8 mouse cellular contexts compared by ENCODE assay signal in the genomic region with DNA sequence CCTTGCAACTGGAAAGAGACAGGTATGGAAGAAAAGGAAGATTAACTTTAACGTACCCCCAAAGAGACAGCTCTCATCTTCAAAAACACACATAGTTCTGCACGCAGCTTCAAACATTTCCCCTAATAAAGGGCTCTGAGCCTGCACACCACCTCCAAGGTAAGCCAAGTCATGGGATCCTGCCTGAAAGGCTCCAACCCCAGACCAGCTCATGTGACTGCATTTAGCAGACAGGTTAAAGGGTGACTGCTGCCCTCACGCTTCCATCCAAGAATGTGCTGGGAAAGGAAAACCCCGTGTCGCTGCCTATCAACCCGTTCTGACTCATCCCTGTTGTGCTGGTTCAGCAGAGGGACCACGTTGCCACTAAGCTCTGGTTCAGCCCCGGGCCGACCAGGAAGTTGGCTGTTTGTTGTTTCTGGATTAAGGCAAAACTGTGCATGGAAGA. TPM values are rescaled to one million over a fixed set of nuclear protein-coding genes. Genes with fewer than 3 reads are reported as not detected.
DNase-seq lines count a peak whose midpoint lies in the region; ATAC-seq and TF ChIP-seq lines count a peak whose summit lies in the region.

No protein-coding gene starts in this region.

- H3K27me3 ChIP-seq in intestine, embryonic 16.5 days (replicated peaks; ENCODE audit: control insufficient read depth, insufficient read depth, low read length) = no peaks in the 10 kb centered on the region
- no peaks in the 10 kb centered on the region for H3K27me3 ChIP-seq in liver, embryonic 12.5 days (replicated peaks)
- H3K27me3 ChIP-seq in neural tube, embryonic 11.5 days (ENCODE audit: control insufficient read depth, insufficient read depth, low read length) = no peaks in the 10 kb centered on the region

- ATAC-seq in intestine, embryonic 16.5 days = no peak
- no peak for ATAC-seq in liver, embryonic 12.5 days
- no peak for ATAC-seq in neural tube, embryonic 11.5 days (ENCODE audit: insufficient read depth, low FRiP score, low TSS enrichment)
- ATAC-seq in granulocyte monocyte progenitor cell, adult 5-6 weeks (replicated peaks; ENCODE audit: poor library complexity, severe bottlenecking) = no peak

- H3K4me1 ChIP-seq in ES-E14 (ENCODE audit: control insufficient read depth in 2 of 2, insufficient read depth in 2 of 2, low read length in 2 of 2, poor library complexity in 1 of 2) = peaks cover 4 to 25% of the 10 kb centered on the region in 2 experiments; a peak in 3 of 4 replicates
- H3K4me1 ChIP-seq in intestine, embryonic 16.5 days (ENCODE audit: control insufficient read depth, insufficient read depth, low read length) = peaks cover 30% of the 10 kb centered on the region
- H3K4me1 ChIP-seq in liver, embryonic 12.5 days = peaks cover 65% of the 10 kb centered on the region
- peaks cover 46% of the 10 kb centered on the region for H3K4me1 ChIP-seq in neural tube, embryonic 11.5 days (ENCODE audit: control insufficient read depth, insufficient read depth, low read length)

- H3K4me3 ChIP-seq in ES-E14 (ENCODE audit: insufficient read depth in 1 of 2, low read depth in 1 of 2, low read length in 2 of 2, poor library complexity in 1 of 2, severe bottlenecking in 1 of 2) = peak overlapping the region; percentile 80 to 85
- H3K4me3 ChIP-seq in intestine, embryonic 16.5 days (ENCODE audit: low read length) = peak overlapping the region; percentile 100
- H3K4me3 ChIP-seq in liver, embryonic 12.5 days = peak overlapping the region; percentile 96
- H3K4me3 ChIP-seq in neural tube, embryonic 11.5 days (ENCODE audit: low read depth, low read length) = peak overlapping the region; percentile 99

- DNase-seq in 416B (ENCODE audit: low read depth) = peak; percentile 84
- DNase-seq in ES-E14 (ENCODE audit: low read depth, low spot score) = no peak
- peak; percentile 71 for DNase-seq in cerebellum, adult 9-11 months
- peak; percentile 56 to 58 for DNase-seq in gastrocnemius, postnatal 36 days
- peak; percentile 46 for DNase-seq in neural tube, embryonic 11.5 days (ENCODE audit: low spot score)

- peak overlapping the region; percentile 81 for H3K4me2 ChIP-seq in intestine, embryonic 16.5 days (ENCODE audit: low read depth, low read length)
- H3K4me2 ChIP-seq in liver, embryonic 12.5 days = peak overlapping the region; percentile 96
- peak overlapping the region; percentile 97 for H3K4me2 ChIP-seq in neural tube, embryonic 11.5 days (ENCODE audit: low read depth)

- in situ Hi-C loops in ES-E14 (cut with MboI; ENCODE audit: low sequenced_read_pairs in 2 of 2, unreplicated experiment in 2 of 2) = no loop called here

- intact Hi-C loops in gastrocnemius, postnatal 36 days (cut with DNase I) = loop anchor here (5.0 kb wide), 2 partner anchors 75 to 325 kb away; no protein-coding TSS in a partner anchor

- H3K36me3 ChIP-seq in ES-E14 (ENCODE audit: control insufficient read depth, insufficient read depth, low read length, poor library complexity, severe bottlenecking) = peaks cover 21% of the 10 kb centered on the region
- H3K36me3 ChIP-seq in intestine, embryonic 16.5 days (ENCODE audit: control insufficient read depth, insufficient read depth, low read length) = peaks cover 4% of the 10 kb centered on the region
- H3K36me3 ChIP-seq in liver, embryonic 12.5 days = peaks cover 36% of the 10 kb centered on the region
- no peaks in the 10 kb centered on the region; the same call in 1 of the 2 replicates for H3K36me3 ChIP-seq in neural tube, embryonic 11.5 days (ENCODE audit: control insufficient read depth, insufficient read depth, low read length)

- under 1% methylated on average over 9 of the region's 9 CpGs for WGBS in intestine, embryonic 16.5 days
- WGBS in liver, embryonic 12.5 days (ENCODE audit: insufficient replicate concordance) = 1% methylated on average over 9 of the region's 9 CpGs
- WGBS in neural tube, embryonic 11.5 days = under 1% methylated on average over 9 of the region's 9 CpGs

- 0 out of 2 replicates have a peak overlapping the region, but pooled peaks have one; percentile 38 for H3K27ac ChIP-seq in ES-E14 (ENCODE audit: insufficient read depth, low read depth, low read length, poor library complexity, severe bottlenecking)
- H3K27ac ChIP-seq in intestine, embryonic 16.5 days (ENCODE audit: low read length) = peak overlapping the region; percentile 99
- H3K27ac ChIP-seq in liver, embryonic 12.5 days = peak overlapping the region; percentile 97
- H3K27ac ChIP-seq in neural tube, embryonic 11.5 days (ENCODE audit: low read depth, low read length) = peak overlapping the region; percentile 98; the same call in 1 of the 2 replicates

- H3K9me3 ChIP-seq in ES-E14 (ENCODE audit: control insufficient read depth, insufficient read depth, low read depth, low read length) = no peaks in the 10 kb centered on the region
- H3K9me3 ChIP-seq in intestine, embryonic 16.5 days (ENCODE audit: control insufficient read depth, low read length) = no peaks in the 10 kb centered on the region
- H3K9me3 ChIP-seq in liver, embryonic 12.5 days (replicated peaks) = no peaks in the 10 kb centered on the region
- H3K9me3 ChIP-seq in neural tube, embryonic 11.5 days (ENCODE audit: control insufficient read depth, low read length) = no peaks in the 10 kb centered on the region

- peak overlapping the region; percentile 85 for H3K9ac ChIP-seq in ES-E14 (ENCODE audit: insufficient read depth, low read depth, low read length, poor library complexity, severe bottlenecking)
- peak overlapping the region; percentile 100 for H3K9ac ChIP-seq in intestine, embryonic 16.5 days (ENCODE audit: low read depth, low read length)
- peak overlapping the region; percentile 98 for H3K9ac ChIP-seq in liver, embryonic 12.5 days
- H3K9ac ChIP-seq in neural tube, embryonic 11.5 days (ENCODE audit: low read length) = peak overlapping the region; percentile 98

TF ChIP-seq in ES-E14, 5 proteins besides CTCF, POLR2A, EP300 and RAD21:
- no peak for TF ChIP-seq ZNF384 (IDR thresholded peaks at IDR 0.05; ENCODE audit: low read depth, low read length)
- TF ChIP-seq ZC3H11A (IDR thresholded peaks at IDR 0.05; ENCODE audit: borderline replicate concordance, low read depth, low read length) = no peak
- no peak for TF ChIP-seq HCFC1 (IDR thresholded peaks at IDR 0.05; ENCODE audit: borderline replicate concordance, insufficient read depth, low read length)
- TF ChIP-seq MAFK (IDR thresholded peaks at IDR 0.05; ENCODE audit: insufficient read depth, low read depth, low read length) = peak; percentile 45; the same call in 1 of the 2 replicates
- TF ChIP-seq CHD2 (IDR thresholded peaks at IDR 0.05; ENCODE audit: low read depth, low read length) = no peak

RNA-seq across cellular contexts. Expression of gene Irf2bp2, which starts 1.9 kb away (rescaled TPM):
- total RNA-seq in ES-E14 (2012; rRNA removed) = 21.9 and 25.7 TPM in 2 replicates
- 10 to 100 TPM; 26.5 to 30.1 TPM for total RNA-seq in gastrocnemius, postnatal 36 days (2021)
- polyA plus RNA-seq in intestine, embryonic 16.5 days (2015; fragmentation: Nextera tagmentation; extraction: Ambion mirVana) = 11.5 and 11.9 TPM in 2 replicates
- 5.5 and 5.6 TPM in 2 replicates for polyA plus RNA-seq in liver, embryonic 12.5 days (2016; fragmentation: Nextera tagmentation; extraction: Ambion mirVana)
- 4.7 and 4.8 TPM in 2 replicates for polyA plus RNA-seq in neural tube, embryonic 11.5 days (2014; fragmentation: Nextera tagmentation; extraction: Ambion mirVana)
- 112 and 113 TPM in 2 replicates for total RNA-seq in granulocyte monocyte progenitor cell, adult 5-6 weeks (2014; fragmentation: Nextera tagmentation)
- 97.9 and 112 TPM in 2 replicates for total RNA-seq in granulocyte monocyte progenitor cell, adult 5-6 weeks (2017)

Comparison
In these comparisons a context has a peak if more than half of its experiments do, and no peak if none do; other contexts are left out.
1. H3K27ac ChIP-seq: peak in every context shown above with its lines; median percentile 99 in intestine, embryonic 16.5 days; 98 in neural tube, embryonic 11.5 days; 97 in liver, embryonic 12.5 days; 38 in ES-E14.